ENCODE assay signal across 18 mouse cellular contexts in the genomic region with DNA sequence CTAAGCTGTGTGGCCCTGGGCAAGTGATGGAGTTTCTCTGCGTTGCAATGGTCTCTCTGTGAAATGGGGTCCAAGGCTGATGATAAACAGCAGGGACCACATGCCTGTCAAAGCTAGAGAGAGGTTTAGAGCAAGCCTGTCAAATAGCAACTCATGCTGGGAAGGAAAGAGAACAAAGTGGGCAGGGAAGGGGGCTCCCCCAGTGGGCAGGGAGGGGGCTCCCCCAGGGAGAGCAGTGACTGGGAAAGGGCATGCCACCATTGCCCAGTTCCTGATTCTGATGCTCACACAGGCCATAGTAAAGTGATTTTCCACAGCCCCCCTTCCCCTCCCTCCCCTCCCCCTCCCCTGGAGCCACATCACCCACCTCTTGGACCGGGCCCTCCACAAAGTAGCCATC. TPM values are rescaled to one million over a fixed set of nuclear protein-coding genes. Genes with fewer than 3 reads are reported as not detected.
DNase-seq lines count a peak whose midpoint lies in the region; ATAC-seq lines count a peak whose summit lies in the region.
"Had no signal": no experiment of that assay in that cellular context is flagged by ENCODE, and none has a peak within 500 bp of the region (broad histone marks: within the 10 kb centered on the region; RNA-seq: fewer than 3 reads in every experiment).

No protein-coding gene starts in this region.

- no peak overlapping the region for H3K4me3 ChIP-seq in hindbrain, embryonic 10.5 days
- H3K4me3 ChIP-seq in hindbrain, embryonic 13.5 days, result no peak overlapping the region
- no peak overlapping the region for H3K4me3 ChIP-seq in liver, embryonic 12.5 days
- no peak overlapping the region for H3K4me3 ChIP-seq in neural tube, embryonic 13.5 days
- H3K4me3 ChIP-seq: embryonic facial prominence, embryonic 15.5 days; erythroblast, embryonic 14.5 days; heart, embryonic 15.5 days had no signal

- H3K9me3 ChIP-seq in hindbrain, embryonic 10.5 days, result peaks cover 8% of the 10 kb centered on the region; the same call in 1 of the 2 replicates
- H3K9me3 ChIP-seq in hindbrain, embryonic 13.5 days, result peaks cover 7% of the 10 kb centered on the region; the same call in 1 of the 2 replicates
- no peaks in the 10 kb centered on the region for H3K9me3 ChIP-seq in liver, embryonic 12.5 days (replicated peaks)
- H3K9me3 ChIP-seq in neural tube, embryonic 13.5 days, result 0 out of 2 replicates have a peak, but pooled peaks cover 4% of the 10 kb centered on the region
- H3K9me3 ChIP-seq: embryonic facial prominence, embryonic 15.5 days; heart, embryonic 15.5 days had no signal

- peaks cover 46% of the 10 kb centered on the region for H3K4me1 ChIP-seq in hindbrain, embryonic 10.5 days (replicated peaks)
- peaks cover 9% of the 10 kb centered on the region for H3K4me1 ChIP-seq in hindbrain, embryonic 13.5 days (replicated peaks)
- peaks cover 30% of the 10 kb centered on the region for H3K4me1 ChIP-seq in liver, embryonic 12.5 days
- no peaks in the 10 kb centered on the region for H3K4me1 ChIP-seq in neural tube, embryonic 13.5 days (replicated peaks)

- 0 out of 2 replicates have a peak, but pooled peaks cover 1% of the 10 kb centered on the region for H3K27me3 ChIP-seq in hindbrain, embryonic 10.5 days (ENCODE audit: insufficient read depth, poor library complexity, severe bottlenecking)
- H3K27me3 ChIP-seq in hindbrain, embryonic 13.5 days, result no peaks in the 10 kb centered on the region
- no peaks in the 10 kb centered on the region; the same call in 1 of the 2 replicates for H3K27me3 ChIP-seq in liver, embryonic 12.5 days (replicated peaks)
- no peaks in the 10 kb centered on the region for H3K27me3 ChIP-seq in neural tube, embryonic 13.5 days
- H3K27me3 ChIP-seq: embryonic facial prominence, embryonic 15.5 days; heart, embryonic 15.5 days had no signal

- DNase-seq in hindbrain, embryonic 10.5 days (ENCODE audit: low spot score), result no peak
- no peak for DNase-seq in liver
- DNase-seq in neural tube, embryonic 10.5 days (ENCODE audit: extremely low spot score, low spot score), result no peak
- DNase-seq: adrenal gland, postnatal 25 days; cerebellum, adult 2 months; cerebellum, postnatal 10 days; gastrocnemius, postnatal 10 days; heart, adult 18-20 months had no signal

- H3K9ac ChIP-seq in hindbrain, embryonic 13.5 days, result no peak overlapping the region
- H3K9ac ChIP-seq in liver, embryonic 12.5 days, result no peak overlapping the region
- no peak overlapping the region for H3K9ac ChIP-seq in neural tube, embryonic 13.5 days
- H3K9ac ChIP-seq: embryonic facial prominence, embryonic 15.5 days; heart, embryonic 15.5 days had no signal

- H3K36me3 ChIP-seq in hindbrain, embryonic 10.5 days, result no peaks in the 10 kb centered on the region
- H3K36me3 ChIP-seq in hindbrain, embryonic 13.5 days, result no peaks in the 10 kb centered on the region
- peaks cover 8% of the 10 kb centered on the region for H3K36me3 ChIP-seq in liver, embryonic 12.5 days
- no peaks in the 10 kb centered on the region for H3K36me3 ChIP-seq in neural tube, embryonic 13.5 days
- H3K36me3 ChIP-seq: heart, embryonic 15.5 days had no signal

- no peak for ATAC-seq in hindbrain, embryonic 13.5 days (ENCODE audit: low FRiP score)
- ATAC-seq in liver, embryonic 12.5 days, result 0 out of 2 replicates have a peak, but pooled peaks have one; percentile 1
- ATAC-seq in neural tube, embryonic 13.5 days (ENCODE audit: low read depth), result peak; percentile 19; the same call in 1 of the 2 replicates
- no peak for ATAC-seq in megakaryocyte progenitor cell, adult 5-6 weeks (replicated peaks; ENCODE audit: poor library complexity)
- ATAC-seq: forebrain, embryonic 16.5 days; hindbrain, embryonic 16.5 days had no signal

- H3K27ac ChIP-seq in hindbrain, embryonic 10.5 days, result peak overlapping the region; percentile 40; the same call in 1 of the 2 replicates
- H3K27ac ChIP-seq in hindbrain, embryonic 13.5 days, result no peak overlapping the region
- H3K27ac ChIP-seq in liver, embryonic 12.5 days, result no peak overlapping the region
- no peak overlapping the region for H3K27ac ChIP-seq in neural tube, embryonic 13.5 days (replicated peaks)
- H3K27ac ChIP-seq: embryonic facial prominence, embryonic 15.5 days; heart, embryonic 15.5 days had no signal

- H3K4me2 ChIP-seq in hindbrain, embryonic 13.5 days, result no peak overlapping the region
- H3K4me2 ChIP-seq in liver, embryonic 12.5 days, result no peak overlapping the region
- no peak overlapping the region for H3K4me2 ChIP-seq in neural tube, embryonic 13.5 days
- H3K4me2 ChIP-seq: embryonic facial prominence, embryonic 15.5 days; heart, embryonic 11.5 days; heart, embryonic 15.5 days had no signal

- 61% methylated on average over 2 of the region's 2 CpGs for WGBS in hindbrain, embryonic 10.5 days
- WGBS in hindbrain, embryonic 13.5 days, result 72% methylated on average over 2 of the region's 2 CpGs
- 75% methylated on average over 2 of the region's 2 CpGs for WGBS in liver, embryonic 12.5 days (ENCODE audit: insufficient replicate concordance)
- WGBS in neural tube, embryonic 13.5 days, result 72% methylated on average over 1 of the region's 2 CpGs

RNA-seq across cellular contexts. Expression of a gene that starts 7.5 kb away (rescaled TPM):
- 0.57 and 0.71 TPM in 2 replicates for polyA plus RNA-seq in hindbrain, embryonic 10.5 days (2016; fragmentation: Nextera tagmentation; extraction: Ambion mirVana)
- polyA plus RNA-seq in hindbrain, embryonic 13.5 days (2015; fragmentation: Nextera tagmentation; extraction: Ambion mirVana), result 0.26 and 0.31 TPM in 2 replicates
- polyA plus RNA-seq in liver, embryonic 12.5 days (2016; fragmentation: Nextera tagmentation; extraction: Ambion mirVana), result 2.4 and 2.9 TPM in 2 replicates
- polyA plus RNA-seq in neural tube, embryonic 13.5 days (2015; fragmentation: Nextera tagmentation; extraction: Ambion mirVana), result 0.40 and 0.61 TPM in 2 replicates
- total RNA-seq in megakaryocyte progenitor cell, adult 5-6 weeks (2015), result not detected in 2 replicates
- not detected in 2 replicates for total RNA-seq in megakaryocyte progenitor cell, adult 5-6 weeks (2017)

Comparison
In these comparisons a context has a peak if more than half of its experiments do, and no peak if none do; other contexts are left out.
1. ATAC-seq: peak in liver, embryonic 12.5 days (single experiment) and neural tube, embryonic 13.5 days (single experiment); none in hindbrain, embryonic 13.5 days (single experiment) and megakaryocyte progenitor cell, adult 5-6 weeks (single experiment).